Mouse (Mus musculus) bone marrow, adult 2 months (tissue): ENCODE results near the gene Gm4491. TPM values are rescaled to one million over a fixed set of nuclear protein-coding genes. Genes with fewer than 3 reads are reported as not detected.

Experiments used
- H3K27ac ChIP-seq: fragments of 200-500 bp; 2 replicates; pipeline ENCODE4 v1.5.1; 2012; ENCODE audit warnings: low read depth, mild to moderate bottlenecking, control low read depth, inconsistent platforms, low read length; ENCODE audit not compliant: control insufficient read depth, poor library complexity, insufficient read depth
- H3K4me1 ChIP-seq: fragments of 200-500 bp; 2 replicates; pipeline ENCODE4 v1.6.1; 2011; ENCODE audit warnings: low read length; ENCODE audit not compliant: control insufficient read depth, insufficient read depth
- H3K4me3 ChIP-seq: fragments of 200-500 bp; replicated peaks from 2 replicates; pipeline ENCODE3; 2011; ENCODE audit warnings: mild to moderate bottlenecking, low read depth, low read length, control low read depth; ENCODE audit not compliant: control insufficient read depth
- CTCF ChIP-seq: fragments of 200-500 bp; IDR thresholded peaks from 2 replicates; pipeline ENCODE4 v1.5.1; 2011; ENCODE audit warnings: low read length, control low read depth; ENCODE audit not compliant: control insufficient read depth, insufficient read depth
- POLR2A ChIP-seq: fragments of 200-500 bp; IDR thresholded peaks from 2 replicates; pipeline ENCODE4 v1.6.1; 2011; ENCODE audit warnings: low read depth, mild to moderate bottlenecking, control low read depth, low read length, borderline replicate concordance; ENCODE audit not compliant: control insufficient read depth
- WGBS: fragments of 180-500 bp; shearing (Covaris S2); methylation state at CpG from one replicate; pipeline ENCODE4 v1.1.7; 2018; 5-methylcytosine and 5-hydroxymethylcytosine counted together
- polyA plus RNA-seq: library from polyadenylated mRNA; stranded (reverse); fragments of >200 nt; gene quantifications from 2 replicates; pipeline ENCODE4 v1.2.4, GENCODE M21; 2011; ENCODE audit warnings: low replicate concordance; ENCODE audit not compliant: missing spikeins, insufficient read depth, insufficient read length

The Gm4491 gene
- not detected in 2 replicates for polyA plus RNA-seq

GRCm38 (mm10) chr14:57115823-57116544 is at the start of gene Gm4491:
Gene Gm4491 (minus strand): TSS chr14:57115883.
- H3K4me3 ChIP-seq: no peak within 1 kb of the TSS
- TF ChIP-seq CTCF (no peak), POLR2A (no peak)

GRCm38 (mm10) chr14:57161833-57162232 is 46.1 kb upstream of the Gm4491 start:
- WGBS: 59% methylated on average over 2 of the region's 2 CpGs
- Histone ChIP-seq H3K27ac (no peak overlapping the region), H3K4me1 (no peaks in the 10 kb centered on the region), H3K4me3 (no peak overlapping the region)
- TF ChIP-seq CTCF (no peak), POLR2A (no peak)

More at GRCm38 (mm10) chr14:57115823-57116544, at the start of gene Gm4491:
- H3K27ac ChIP-seq: no peak within 1 kb of the TSS
- H3K4me1 ChIP-seq: no peaks in the 10 kb centered on the region
- WGBS: 47% methylated on average over 13 of the region's 13 CpGs

- no peak overlapping the region for H3K27ac ChIP-seq
Measured at GRCm38 (mm10) chr14:57161201-57161600, 45.5 kb upstream of the Gm4491 start.

GRCm38 (mm10) chr14:57154916-57155315 is 39.2 kb upstream of the Gm4491 start:
- Histone ChIP-seq H3K4me3 (no peak overlapping the region), H3K27ac (no peak overlapping the region), H3K4me1 (no peaks in the 10 kb centered on the region)
- WGBS: 58% methylated on average over 6 of the region's 6 CpGs
- no peak for TF ChIP-seq POLR2A
- no peak for TF ChIP-seq CTCF

More at GRCm38 (mm10) chr14:57161201-57161600, 45.5 kb upstream of the Gm4491 start:
- no peaks in the 10 kb centered on the region for H3K4me1 ChIP-seq
- TF ChIP-seq CTCF (no peak), POLR2A (no peak)
- no peak overlapping the region for H3K4me3 ChIP-seq
- WGBS: 94% methylated on average over 4 of the region's 4 CpGs

- H3K4me3 ChIP-seq: no peak overlapping the region
- WGBS: 64% methylated on average over 4 of the region's 4 CpGs
- no peak overlapping the region for H3K27ac ChIP-seq
- H3K4me1 ChIP-seq: no peaks in the 10 kb centered on the region
- no peak for TF ChIP-seq CTCF
- TF ChIP-seq POLR2A: no peak
Measured at GRCm38 (mm10) chr14:57145741-57146140, 30.1 kb upstream of the Gm4491 start.

DNA sequence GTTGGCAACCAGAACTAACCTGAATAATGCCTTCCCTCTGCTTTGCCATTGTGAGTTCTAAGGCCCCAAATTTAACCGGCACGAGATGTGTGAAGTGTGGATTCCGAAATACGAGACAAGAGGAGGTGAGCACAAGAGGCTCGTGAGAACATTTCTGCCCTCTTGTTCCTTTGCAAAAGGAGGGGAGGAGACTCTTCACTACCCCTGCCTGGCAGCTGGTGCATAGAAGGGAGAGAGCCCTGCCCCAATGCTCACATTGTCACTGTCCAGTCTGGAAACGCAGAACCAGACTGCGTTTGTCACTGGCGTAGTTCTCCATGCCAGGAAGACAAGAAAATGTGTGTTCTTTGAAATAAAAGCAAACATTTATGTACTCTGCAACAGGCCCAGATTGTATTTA is 19.6 kb upstream of the Gm4491 start:
- WGBS: 77% methylated on average over 8 of the region's 8 CpGs

GRCm38 (mm10) chr14:57133161-57133661 is 17.5 kb upstream of the Gm4491 start, which contains the start of gene Gjb6:
Gene Gjb6 (minus strand): TSS chr14:57133611.
- Histone ChIP-seq H3K4me3 (no peak within 1 kb of the TSS), H3K4me1 (no peaks in the 10 kb centered on the region), H3K27ac (no peak within 1 kb of the TSS)
- 5% methylated on average over 33 of the region's 33 CpGs for WGBS
- no peak for TF ChIP-seq CTCF
- no peak for TF ChIP-seq POLR2A

More for the DNA sequence above, 19.6 kb upstream of the Gm4491 start:
- Histone ChIP-seq H3K4me1 (no peaks in the 10 kb centered on the region), H3K4me3 (no peak overlapping the region), H3K27ac (no peak overlapping the region)
- no peak for TF ChIP-seq CTCF
- no peak for TF ChIP-seq POLR2A

DNA sequence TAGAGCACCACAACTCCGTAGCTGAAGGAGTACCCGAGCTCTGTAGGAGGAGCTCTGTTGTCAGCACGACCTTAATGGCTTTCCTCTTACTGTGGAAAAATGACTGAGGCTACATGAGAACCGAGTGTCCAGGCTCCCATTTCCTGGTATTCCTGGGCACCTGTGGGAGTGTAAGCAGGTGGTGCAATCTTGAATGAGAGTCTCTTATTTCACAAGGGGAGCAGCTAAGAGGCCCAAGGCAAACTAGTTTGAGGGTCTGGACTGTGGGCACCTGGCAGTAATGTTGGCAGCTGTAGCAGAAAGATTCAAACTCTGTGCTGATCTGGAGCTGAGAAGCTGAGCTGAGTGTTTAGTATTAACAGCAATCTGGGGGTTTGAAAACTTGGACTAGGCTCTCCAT is 11.7 kb upstream of the Gm4491 start:
- TF ChIP-seq POLR2A (no peak), CTCF (no peak)
- Histone ChIP-seq H3K27ac (no peak overlapping the region), H3K4me1 (no peaks in the 10 kb centered on the region), H3K4me3 (no peak overlapping the region)
- WGBS: 63% methylated on average over 4 of the region's 4 CpGs

DNA sequence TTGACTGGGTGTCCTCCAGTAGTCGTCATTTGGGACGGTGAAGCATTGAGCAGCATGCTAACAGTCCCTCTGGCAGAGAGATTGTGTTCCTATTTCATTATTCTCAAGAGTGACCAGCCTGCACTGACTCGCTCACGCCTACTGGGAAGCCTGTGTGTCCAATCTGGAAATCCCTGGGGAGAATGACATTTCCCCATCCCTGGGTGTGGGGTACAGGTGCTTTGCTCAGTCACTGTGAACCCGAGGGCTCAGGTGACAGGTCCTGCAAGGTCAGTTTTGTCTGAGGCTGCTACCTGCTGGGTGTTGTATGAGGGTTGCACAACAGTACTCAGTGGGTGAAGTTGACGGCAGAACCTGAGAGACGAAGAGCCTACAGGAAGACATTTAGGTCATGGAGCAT is 6.6 kb upstream of the Gm4491 start:
- Histone ChIP-seq H3K4me3 (no peak overlapping the region), H3K27ac (no peak overlapping the region), H3K4me1 (no peaks in the 10 kb centered on the region)
- 73% methylated on average over 7 of the region's 7 CpGs for WGBS
- TF ChIP-seq CTCF: no peak
- TF ChIP-seq POLR2A: no peak
